Mouse (Mus musculus) bone marrow, adult 2 months (tissue): Measurements from ENCODE around the gene Lasp1. TPM values are rescaled to one million over a fixed set of nuclear protein-coding genes. Genes with fewer than 3 reads are reported as not detected.
A peak's percentile ranks its signal among the peaks of the same experiment; 100 is the strongest.
"Not testable (repeated sequence)": the region's sequence is repeated elsewhere in the genome, so short reads cannot be mapped to it uniquely, and the experiment has no call there.

Experiments used
- H3K27ac ChIP-seq: fragments of 200-500 bp; 2 replicates; pipeline ENCODE4 v1.5.1; 2012; ENCODE audit warnings: low read depth, mild to moderate bottlenecking, control low read depth, inconsistent platforms, low read length; ENCODE audit not compliant: control insufficient read depth, poor library complexity, insufficient read depth
- H3K4me1 ChIP-seq: fragments of 200-500 bp; 2 replicates; pipeline ENCODE4 v1.6.1; 2011; ENCODE audit warnings: low read length; ENCODE audit not compliant: control insufficient read depth, insufficient read depth
- H3K4me3 ChIP-seq: fragments of 200-500 bp; replicated peaks from 2 replicates; pipeline ENCODE3; 2011; ENCODE audit warnings: mild to moderate bottlenecking, low read depth, low read length, control low read depth; ENCODE audit not compliant: control insufficient read depth
- CTCF ChIP-seq: fragments of 200-500 bp; IDR thresholded peaks from 2 replicates; pipeline ENCODE4 v1.5.1; 2011; ENCODE audit warnings: low read length, control low read depth; ENCODE audit not compliant: control insufficient read depth, insufficient read depth
- POLR2A ChIP-seq: fragments of 200-500 bp; IDR thresholded peaks from 2 replicates; pipeline ENCODE4 v1.6.1; 2011; ENCODE audit warnings: low read depth, mild to moderate bottlenecking, control low read depth, low read length, borderline replicate concordance; ENCODE audit not compliant: control insufficient read depth
- WGBS: fragments of 180-500 bp; shearing (Covaris S2); methylation state at CpG from one replicate; pipeline ENCODE4 v1.1.7; 2018; 5-methylcytosine and 5-hydroxymethylcytosine counted together
- polyA plus RNA-seq: library from polyadenylated mRNA; stranded (reverse); fragments of >200 nt; gene quantifications from 2 replicates; pipeline ENCODE4 v1.2.4, GENCODE M21; 2011; ENCODE audit warnings: low replicate concordance; ENCODE audit not compliant: missing spikeins, insufficient read depth, insufficient read length

The Lasp1 gene
- polyA plus RNA-seq, 1 experiment: 99.2 TPM

GRCm38 (mm10) chr11:97782564-97782895 lies 16.3 kb upstream of the Lasp1 start:
- Histone ChIP-seq H3K4me1 (no peaks in the 10 kb centered on the region), H3K4me3 (peak overlapping the region; percentile 91), H3K27ac (0 out of 2 replicates have a peak overlapping the region, but pooled peaks have one; percentile 3)
- 0% methylated on average over 10 of the region's 10 CpGs for WGBS
- TF ChIP-seq POLR2A: no peak
- no peak for TF ChIP-seq CTCF

GRCm38 (mm10) chr11:97787961-97788360 lies 10.8 kb upstream of the Lasp1 start:
- Histone ChIP-seq H3K4me3 (no peak overlapping the region), H3K4me1 (no peaks in the 10 kb centered on the region), H3K27ac (no peak overlapping the region)
- 84% methylated on average over 3 of the region's 3 CpGs for WGBS
- TF ChIP-seq POLR2A (no peak), CTCF (no peak)

GRCm38 (mm10) chr11:97789727-97790126 lies 9.1 kb upstream of the Lasp1 start:
- WGBS: 81% methylated on average over 5 of the region's 5 CpGs
- TF ChIP-seq CTCF: no peak
- no peak for TF ChIP-seq POLR2A
- Histone ChIP-seq H3K4me3 (no peak overlapping the region), H3K27ac (no peak overlapping the region), H3K4me1 (no peaks in the 10 kb centered on the region)

GRCm38 (mm10) chr11:97790778-97791438 lies 7.9 kb upstream of the Lasp1 start:
- H3K4me1 ChIP-seq, H3K27ac ChIP-seq: not testable (repeated sequence)
- 71% methylated on average over 2 of the region's 2 CpGs for WGBS

GRCm38 (mm10) chr11:97793165-97793564 lies 5.6 kb upstream of the Lasp1 start:
- Histone ChIP-seq H3K4me1 (no peaks in the 10 kb centered on the region), H3K27ac (no peak overlapping the region), H3K4me3 (no peak overlapping the region)
- under 1% methylated on average over 2 of the region's 2 CpGs for WGBS
- TF ChIP-seq POLR2A (no peak), CTCF (no peak)

More at GRCm38 (mm10) chr11:97790778-97791438, 7.9 kb upstream of the Lasp1 start:
- not testable (repeated sequence) for H3K4me3 ChIP-seq

GRCm38 (mm10) chr11:97796910-97797309 lies 1.9 kb upstream of the Lasp1 start:
- Histone ChIP-seq H3K4me1 (peaks cover under 1% of the 10 kb centered on the region; the same call in 1 of the 2 replicates), H3K4me3 (no peak overlapping the region), H3K27ac (no peak overlapping the region)
- 0 out of 2 replicates have a peak, but pooled peaks have one; percentile 16 for TF ChIP-seq CTCF
- no peak for TF ChIP-seq POLR2A
- WGBS: 5% methylated on average over 6 of the region's 6 CpGs

- H3K27ac ChIP-seq: no peak overlapping the region
- WGBS: 74% methylated on average over 15 of the region's 15 CpGs
- TF ChIP-seq POLR2A (no peak), CTCF (no peak)
- peaks cover 2% of the 10 kb centered on the region; the same call in 1 of the 2 replicates for H3K4me1 ChIP-seq
- no peak overlapping the region for H3K4me3 ChIP-seq
Observed at GRCm38 (mm10) chr11:97797369-97798082, 1.3 kb upstream of the Lasp1 start.

GRCm38 (mm10) chr11:97798083-97798435 lies 741 bp upstream of the Lasp1 start:
- Histone ChIP-seq H3K4me3 (no peak overlapping the region), H3K27ac (no peak overlapping the region), H3K4me1 (peaks cover 2% of the 10 kb centered on the region; the same call in 1 of the 2 replicates)
- 77% methylated on average over 8 of the region's 8 CpGs for WGBS
- TF ChIP-seq POLR2A (no peak), CTCF (no peak)
